Mouse (Mus musculus): ENCODE measurements around the gene Dmbt1.
"Not testable (repeated sequence)": the region's sequence is repeated elsewhere in the genome, so short reads cannot be mapped to it uniquely, and the experiment has no call there.

The Dmbt1 gene

GRCm38 (mm10) chr7:131054808-131055370 is 23.0 kb downstream of the Dmbt1 start:
- peak; percentile 18 for DNase-seq

- DNase-seq = not testable (repeated sequence)
Observed at GRCm38 (mm10) chr7:131057918-131058317, 26.1 kb downstream of the Dmbt1 start.

GRCm38 (mm10) chr7:131059808-131060207 is 28.0 kb downstream of the Dmbt1 start:
- DNase-seq = peak; percentile 52

- peak; percentile 15 for DNase-seq
Observed at GRCm38 (mm10) chr7:131062541-131062940, 30.7 kb downstream of the Dmbt1 start.

- DNase-seq = peak; percentile 45
Observed at GRCm38 (mm10) chr7:131068191-131068590, 36.3 kb downstream of the Dmbt1 start.

- not testable (repeated sequence) for DNase-seq
Observed at GRCm38 (mm10) chr7:131073476-131073875, 41.6 kb downstream of the Dmbt1 start.

GRCm38 (mm10) chr7:131074098-131074497 is 42.2 kb downstream of the Dmbt1 start:
- DNase-seq = not testable (repeated sequence)

- DNase-seq = peak; percentile 46
Observed at GRCm38 (mm10) chr7:131075956-131076355, 44.1 kb downstream of the Dmbt1 start.

GRCm38 (mm10) chr7:131082403-131082802 is 50.5 kb downstream of the Dmbt1 start:
- not testable (repeated sequence) for DNase-seq

GRCm38 (mm10) chr7:131112486-131112885 is 80.6 kb downstream of the Dmbt1 start:
- DNase-seq = peak; percentile 78

- DNase-seq = peak; percentile 27
Observed at GRCm38 (mm10) chr7:131113676-131114075, 81.8 kb downstream of the Dmbt1 start.

- no peak for DNase-seq
Observed at GRCm38 (mm10) chr7:131114434-131114833, 82.6 kb downstream of the Dmbt1 start.

- DNase-seq = no peak
Observed at GRCm38 (mm10) chr7:131122210-131122807, 90.5 kb downstream of the Dmbt1 start.

- no peak for DNase-seq
Observed at GRCm38 (mm10) chr7:131130021-131130420, 98.2 kb downstream of the Dmbt1 start.

GRCm38 (mm10) chr7:131133181-131133580 is 101.3 kb downstream of the Dmbt1 start:
- DNase-seq = no peak

- no peak for DNase-seq
Observed at GRCm38 (mm10) chr7:131146214-131146613, 114.4 kb downstream of the Dmbt1 start, which contains the start of gene 4933402N03Rik. TSS of gene 4933402N03Rik (minus strand) at chr7:131146314.

- DNase-seq = no peak
Observed at GRCm38 (mm10) chr7:131150179-131150578, 118.3 kb downstream of the Dmbt1 start.

- DNase-seq = no peak
Observed at GRCm38 (mm10) chr7:131153044-131153443, 121.2 kb downstream of the Dmbt1 start.

- no peak for DNase-seq
Observed at GRCm38 (mm10) chr7:131162251-131162650, 130.4 kb downstream of the Dmbt1 start.

GRCm38 (mm10) chr7:131167771-131168170 is 135.9 kb downstream of the Dmbt1 start:
- no peak for DNase-seq

GRCm38 (mm10) chr7:131169099-131169498 is 137.2 kb downstream of the Dmbt1 start:
- DNase-seq = no peak
